Comparison of ENCODE assay signal across 7 mouse cellular contexts in genomic region chr8:123065214-123066100, GRCm38 (mm10). TPM values are rescaled to one million over a fixed set of nuclear protein-coding genes. Genes with fewer than 3 reads are reported as not detected.
DNase-seq lines count a peak whose midpoint lies in the region; ATAC-seq lines count a peak whose summit lies in the region.

No protein-coding gene starts in this region.

- peak overlapping the region; percentile 80 for H3K27ac ChIP-seq in embryonic facial prominence, embryonic 11.5 days (replicated peaks; ENCODE audit: low read depth, low read length)
- H3K27ac ChIP-seq in limb, embryonic 11.5 days (replicated peaks; ENCODE audit: low read depth, low read length), result peak overlapping the region; percentile 75
- peak overlapping the region; percentile 90 for H3K27ac ChIP-seq in midbrain, embryonic 14.5 days (replicated peaks; ENCODE audit: low read depth, low read length)

- 0 out of 2 replicates have a peak, but pooled peaks cover 2% of the 10 kb centered on the region for H3K4me1 ChIP-seq in embryonic facial prominence, embryonic 11.5 days (ENCODE audit: control insufficient read depth, insufficient read depth, low read length)
- H3K4me1 ChIP-seq in limb, embryonic 11.5 days (ENCODE audit: control insufficient read depth, insufficient read depth, low read length), result peaks cover 8% of the 10 kb centered on the region
- peaks cover 20% of the 10 kb centered on the region for H3K4me1 ChIP-seq in midbrain, embryonic 14.5 days (ENCODE audit: control insufficient read depth, insufficient read depth, low read length)

- DNase-seq in adrenal gland, postnatal 14 days, result peak; percentile 98
- DNase-seq in embryonic facial prominence, embryonic 11.5 days (ENCODE audit: low spot score), result peak; percentile 98
- peak; percentile 100 for DNase-seq in heart, adult 11 months
- DNase-seq in kidney, adult 18-20 months, result peak; percentile 95
- peak; percentile 95 for DNase-seq in limb, embryonic 11.5 days (ENCODE audit: low spot score)
- peak; percentile 100 for DNase-seq in midbrain, embryonic 14.5 days
- DNase-seq in spleen, adult 18-20 months, result peak; percentile 91 to 93

- no peaks in the 10 kb centered on the region for H3K27me3 ChIP-seq in embryonic facial prominence, embryonic 11.5 days (ENCODE audit: control insufficient read depth, insufficient read depth, low read length)
- H3K27me3 ChIP-seq in limb, embryonic 11.5 days (ENCODE audit: control insufficient read depth, insufficient read depth, low read length), result no peaks in the 10 kb centered on the region
- H3K27me3 ChIP-seq in midbrain, embryonic 14.5 days (ENCODE audit: control insufficient read depth, insufficient read depth, low read length), result no peaks in the 10 kb centered on the region

- WGBS in embryonic facial prominence, embryonic 11.5 days, result under 1% methylated on average over 83 of the region's 84 CpGs
- WGBS in limb, embryonic 11.5 days, result under 1% methylated on average over 75 of the region's 84 CpGs
- WGBS in midbrain, embryonic 14.5 days, result under 1% methylated on average over 84 of the region's 84 CpGs

- peak; percentile 95 for ATAC-seq in embryonic facial prominence, embryonic 11.5 days (replicated peaks; ENCODE audit: insufficient number of reproducible peaks, low FRiP score, low TSS enrichment, low read depth)
- peak; percentile 95 for ATAC-seq in limb, embryonic 11.5 days (ENCODE audit: insufficient number of reproducible peaks, low FRiP score, low TSS enrichment, low read depth)
- ATAC-seq in midbrain, embryonic 14.5 days (ENCODE audit: low FRiP score, low TSS enrichment), result peak; percentile 94

- H3K4me2 ChIP-seq in embryonic facial prominence, embryonic 11.5 days (ENCODE audit: low read depth, low read length), result peak overlapping the region; percentile 68
- peak overlapping the region; percentile 75 for H3K4me2 ChIP-seq in limb, embryonic 11.5 days (ENCODE audit: low read depth, severe bottlenecking)
- peak overlapping the region; percentile 75 for H3K4me2 ChIP-seq in midbrain, embryonic 14.5 days (ENCODE audit: low read length)

- no peaks in the 10 kb centered on the region for H3K9me3 ChIP-seq in embryonic facial prominence, embryonic 11.5 days (replicated peaks; ENCODE audit: control insufficient read depth, low read length)
- H3K9me3 ChIP-seq in limb, embryonic 11.5 days (ENCODE audit: control insufficient read depth, low read length), result no peaks in the 10 kb centered on the region
- H3K9me3 ChIP-seq in midbrain, embryonic 14.5 days (ENCODE audit: control insufficient read depth, low read length), result no peaks in the 10 kb centered on the region

- peak overlapping the region; percentile 97 for H3K9ac ChIP-seq in embryonic facial prominence, embryonic 11.5 days (replicated peaks; ENCODE audit: low read length)
- peak overlapping the region; percentile 94 for H3K9ac ChIP-seq in limb, embryonic 11.5 days (ENCODE audit: low read length)
- peak overlapping the region; percentile 87 for H3K9ac ChIP-seq in midbrain, embryonic 14.5 days (replicated peaks; ENCODE audit: low read length)

- H3K36me3 ChIP-seq in embryonic facial prominence, embryonic 11.5 days (replicated peaks; ENCODE audit: control insufficient read depth, insufficient read depth, low read depth, low read length), result no peaks in the 10 kb centered on the region
- no peaks in the 10 kb centered on the region; the same call in 1 of the 2 replicates for H3K36me3 ChIP-seq in limb, embryonic 11.5 days (ENCODE audit: control insufficient read depth, insufficient read depth, low read length)
- peaks cover 3% of the 10 kb centered on the region for H3K36me3 ChIP-seq in midbrain, embryonic 14.5 days (ENCODE audit: control insufficient read depth, insufficient read depth, low read length)

- peak overlapping the region; percentile 93 for H3K4me3 ChIP-seq in embryonic facial prominence, embryonic 11.5 days (ENCODE audit: low read depth, low read length)
- H3K4me3 ChIP-seq in limb, embryonic 11.5 days (ENCODE audit: low read depth, low read length), result peak overlapping the region; percentile 89
- H3K4me3 ChIP-seq in midbrain, embryonic 14.5 days (replicated peaks; ENCODE audit: low read depth, low read length), result peak overlapping the region; percentile 91

RNA-seq across cellular contexts. Expression of gene Spg7, which starts 2.7 kb away (rescaled TPM):
- total RNA-seq in adrenal gland, postnatal 14 days (2021), result 73.2 and 79.6 TPM in 2 replicates
- 35.4 and 37.5 TPM in 2 replicates for polyA plus RNA-seq in embryonic facial prominence, embryonic 11.5 days (2014; fragmentation: Nextera tagmentation; extraction: Ambion mirVana)
- 45.0 and 45.4 TPM in 2 replicates for polyA plus RNA-seq in limb, embryonic 11.5 days (2014; fragmentation: Nextera tagmentation; extraction: Ambion mirVana)
- polyA plus RNA-seq in midbrain, embryonic 14.5 days (2014; fragmentation: Nextera tagmentation; extraction: Ambion mirVana), result 42.0 and 43.6 TPM in 2 replicates

RNA-seq across cellular contexts. Expression of gene Ankrd11, which starts 23.4 kb away (rescaled TPM):
- total RNA-seq in adrenal gland, postnatal 14 days (2021), result 90.6 and 102 TPM in 2 replicates
- polyA plus RNA-seq in embryonic facial prominence, embryonic 11.5 days (2014; fragmentation: Nextera tagmentation; extraction: Ambion mirVana), result 58.8 and 71.8 TPM in 2 replicates
- 84.6 and 98.3 TPM in 2 replicates for polyA plus RNA-seq in limb, embryonic 11.5 days (2014; fragmentation: Nextera tagmentation; extraction: Ambion mirVana)
- polyA plus RNA-seq in midbrain, embryonic 14.5 days (2014; fragmentation: Nextera tagmentation; extraction: Ambion mirVana), result 42.4 and 46.2 TPM in 2 replicates

RNA-seq across cellular contexts. Expression of gene Rpl13, which starts 36.7 kb away (rescaled TPM):
- total RNA-seq in adrenal gland, postnatal 14 days (2021), result 587 and 646 TPM in 2 replicates
- polyA plus RNA-seq in embryonic facial prominence, embryonic 11.5 days (2014; fragmentation: Nextera tagmentation; extraction: Ambion mirVana), result 1,667 and 1,682 TPM in 2 replicates
- polyA plus RNA-seq in limb, embryonic 11.5 days (2014; fragmentation: Nextera tagmentation; extraction: Ambion mirVana), result 1,566 and 1,655 TPM in 2 replicates
- 843 and 877 TPM in 2 replicates for polyA plus RNA-seq in midbrain, embryonic 14.5 days (2014; fragmentation: Nextera tagmentation; extraction: Ambion mirVana)

RNA-seq across cellular contexts. Expression of gene Cpne7, which starts 51.7 kb away (rescaled TPM):
- 6.0 and 7.0 TPM in 2 replicates for total RNA-seq in adrenal gland, postnatal 14 days (2021)
- 0.34 and 0.46 TPM in 2 replicates for polyA plus RNA-seq in embryonic facial prominence, embryonic 11.5 days (2014; fragmentation: Nextera tagmentation; extraction: Ambion mirVana)
- 0.57 and 0.82 TPM in 2 replicates for polyA plus RNA-seq in limb, embryonic 11.5 days (2014; fragmentation: Nextera tagmentation; extraction: Ambion mirVana)
- polyA plus RNA-seq in midbrain, embryonic 14.5 days (2014; fragmentation: Nextera tagmentation; extraction: Ambion mirVana), result 1.8 and 3.7 TPM in 2 replicates

Comparison
In these comparisons a context has a peak if more than half of its experiments do, and no peak if none do; other contexts are left out.
1. Peak in every context shown above with its lines: DNase-seq, ATAC-seq, H3K4me3 ChIP-seq and H3K27ac ChIP-seq.